Mouse (Mus musculus) liver, embryonic 11.5 days (tissue): ENCODE measurements around the gene Sec14l4. TPM values are rescaled to one million over a fixed set of nuclear protein-coding genes. Genes with fewer than 3 reads are reported as not detected.
A peak's percentile ranks its signal among the peaks of the same experiment; 100 is the strongest.

ENCODE experiments used
- ATAC-seq: fragments of 200-750 bp; cut with Nextera tagmentation; replicated peaks from 2 replicates; pipeline ENCODE4 v1.8.0; 2017; ENCODE audit warnings: moderate number of reproducible peaks, mild to moderate bottlenecking, moderate TSS enrichment, moderate library complexity; ENCODE audit not compliant: low FRiP score
- DNase-seq: peaks from one replicate; pipeline ENCODE4 v3.0.0-alpha.2; 2017; ENCODE audit warnings: low spot score
- H3K27ac ChIP-seq: fragments of 300-500 bp; sonication (generic); 2 replicates; pipeline ENCODE4 v1.5.1; 2014; ENCODE audit warnings: mild to moderate bottlenecking, low read depth, low read length, control low read depth
- H3K27me3 ChIP-seq: fragments of 300-500 bp; sonication (generic); replicated peaks from 2 replicates; pipeline ENCODE4 v1.6.1; 2014; ENCODE audit warnings: low read length, mixed read lengths; ENCODE audit not compliant: control insufficient read depth, insufficient read depth
- H3K36me3 ChIP-seq: fragments of 300-500 bp; sonication (generic); 2 replicates; pipeline ENCODE4 v1.6.1; 2014; ENCODE audit warnings: mild to moderate bottlenecking, low read length, moderate library complexity, mixed read lengths; ENCODE audit not compliant: control insufficient read depth, insufficient read depth
- H3K4me1 ChIP-seq: fragments of 300-500 bp; sonication (generic); replicated peaks from 2 replicates; pipeline ENCODE4 v1.6.1; 2014; ENCODE audit warnings: low read length, mixed read lengths; ENCODE audit not compliant: control insufficient read depth, insufficient read depth
- H3K4me2 ChIP-seq: fragments of 300-500 bp; sonication (generic); 2 replicates; pipeline ENCODE4 v1.6.1; 2014; ENCODE audit warnings: mild to moderate bottlenecking, control low read depth, moderate library complexity
- H3K4me3 ChIP-seq: fragments of 300-500 bp; sonication (generic); 2 replicates; pipeline ENCODE4 v1.5.1; 2014; ENCODE audit warnings: low read depth, low read length, control low read depth
- H3K9ac ChIP-seq: fragments of 300-500 bp; sonication (generic); 2 replicates; pipeline ENCODE4 v1.6.1; 2014; ENCODE audit warnings: low read depth, low read length, control low read depth
- H3K9me3 ChIP-seq: fragments of 300-500 bp; sonication (generic); 2 replicates; pipeline ENCODE4 v1.6.1; 2016; ENCODE audit warnings: low read length, inconsistent platforms, mixed read lengths; ENCODE audit not compliant: control insufficient read depth
- WGBS: fragments of 180-500 bp; shearing (Covaris S2); extraction: QIAGEN DNeasy Blood & Tissue Kit; methylation state at CpG from one replicate; pipeline ENCODE4 v1.1.7; 2014; 5-methylcytosine and 5-hydroxymethylcytosine counted together
- polyA plus RNA-seq: library from polyadenylated mRNA; unstranded; fragments of >200 nt; fragmentation: Nextera tagmentation; extraction: Ambion mirVana; gene quantifications from 2 replicates; pipeline ENCODE4 v1.2.1, GENCODE M21; 2014

Sec14l4 gene
- polyA plus RNA-seq, 1 experiment from 2014 or later = 0.88 TPM

DNA sequence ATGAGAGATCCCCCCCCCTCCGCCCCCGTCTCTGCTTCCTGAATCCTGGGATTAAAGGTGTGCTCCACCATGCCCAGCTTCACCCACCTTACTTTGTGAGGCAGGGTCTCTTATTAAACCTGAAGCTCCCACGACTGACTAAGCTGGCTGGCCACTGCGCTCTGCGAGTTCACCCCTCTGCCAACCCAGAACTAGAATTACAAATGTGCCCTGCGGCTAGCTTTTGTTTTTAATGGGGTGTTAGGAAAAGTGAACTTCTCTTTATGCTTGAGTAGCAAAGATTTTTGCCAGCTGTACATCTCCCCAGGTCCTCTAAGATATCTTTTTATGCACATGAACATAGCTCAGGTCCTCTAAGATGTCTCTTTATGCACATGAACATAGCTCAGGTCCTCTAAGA lies 37.3 kb upstream of the Sec14l4 start:
- no peak overlapping the region for H3K4me3 ChIP-seq
- ATAC-seq (no peak), DNase-seq (no peak)
- H3K36me3 ChIP-seq = no peaks in the 10 kb centered on the region
- H3K9ac ChIP-seq = no peak overlapping the region
- no peaks in the 10 kb centered on the region for H3K4me1 ChIP-seq
- no peak overlapping the region for H3K4me2 ChIP-seq
- WGBS = 76% methylated on average over 6 of the region's 6 CpGs
- peaks cover 24% of the 10 kb centered on the region for H3K27me3 ChIP-seq
- no peaks in the 10 kb centered on the region for H3K9me3 ChIP-seq
- H3K27ac ChIP-seq = no peak overlapping the region

- Histone ChIP-seq H3K9ac (no peak overlapping the region), H3K36me3 (no peaks in the 10 kb centered on the region), H3K4me2 (no peak overlapping the region), H3K27me3 (peaks cover 34% of the 10 kb centered on the region), H3K4me3 (no peak overlapping the region), H3K27ac (no peak overlapping the region), H3K4me1 (no peaks in the 10 kb centered on the region), H3K9me3 (no peaks in the 10 kb centered on the region)
- 61% methylated on average over 5 of the region's 5 CpGs for WGBS
- no peak for ATAC-seq
- DNase-seq = no peak
Measured at GRCm38 (mm10) chr11:3995511-3995910, 35.8 kb upstream of the Sec14l4 start.

DNA sequence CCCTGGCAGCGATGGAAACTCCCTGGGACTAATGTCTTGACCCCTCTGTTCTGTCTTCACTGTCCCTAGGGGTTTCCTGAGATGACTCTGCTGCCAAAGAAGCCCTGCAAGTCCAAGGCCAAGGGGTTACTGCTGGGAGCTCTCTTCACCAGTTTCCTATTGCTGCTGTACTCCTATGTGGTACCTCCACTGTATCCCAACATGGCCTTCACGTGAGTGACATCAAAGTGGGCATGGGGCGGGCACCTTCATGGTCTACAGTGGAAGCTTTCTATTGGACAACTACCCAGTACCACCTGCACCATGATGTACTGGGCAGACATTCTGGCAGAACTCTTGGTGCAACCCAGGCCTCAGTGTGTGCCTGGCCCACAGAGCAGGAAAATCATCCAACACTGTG lies 34.4 kb upstream of the Sec14l4 start:
- no peaks in the 10 kb centered on the region for H3K36me3 ChIP-seq
- H3K4me1 ChIP-seq = no peaks in the 10 kb centered on the region
- no peak overlapping the region for H3K27ac ChIP-seq
- H3K4me2 ChIP-seq = no peak overlapping the region
- 73% methylated on average over 3 of the region's 3 CpGs for whole genome bisulfite sequencing
- no peak for ATAC-seq
- H3K9ac ChIP-seq = no peak overlapping the region
- H3K4me3 ChIP-seq = no peak overlapping the region
- peaks cover 34% of the 10 kb centered on the region for H3K27me3 ChIP-seq
- DNase-seq = no peak
- H3K9me3 ChIP-seq = no peaks in the 10 kb centered on the region

DNA sequence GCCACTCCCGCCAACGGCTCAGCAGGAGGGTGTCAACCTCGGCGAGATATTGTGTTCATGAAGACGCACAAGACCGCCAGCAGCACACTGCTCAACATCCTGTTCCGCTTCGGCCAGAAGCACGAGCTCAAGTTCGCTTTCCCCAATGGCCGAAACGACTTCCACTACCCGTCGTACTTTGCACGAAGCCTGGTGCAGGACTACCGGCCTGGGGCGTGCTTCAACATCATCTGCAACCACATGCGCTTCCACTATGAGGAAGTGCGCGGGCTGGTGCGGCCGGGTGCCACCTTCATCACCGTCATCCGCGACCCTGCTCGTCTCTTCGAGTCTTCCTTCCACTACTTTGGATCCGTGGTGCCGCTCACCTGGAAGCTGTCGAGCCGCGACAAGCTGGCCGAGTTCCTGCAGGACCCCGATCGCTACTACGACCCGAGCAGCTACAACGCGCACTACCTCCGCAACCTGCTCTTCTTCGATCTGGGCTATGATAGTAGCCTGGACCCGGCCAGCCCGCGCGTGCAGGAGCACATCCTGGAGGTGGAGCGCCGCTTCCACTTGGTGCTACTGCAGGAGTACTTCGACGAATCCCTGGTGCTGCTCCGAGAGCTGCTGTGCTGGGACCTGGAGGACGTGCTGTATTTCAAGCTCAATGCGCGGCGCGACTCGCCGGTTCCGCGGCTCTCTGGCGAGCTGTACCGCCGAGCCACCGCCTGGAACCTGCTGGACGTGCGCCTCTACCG lies 33.1 kb upstream of the Sec14l4 start:
- Histone ChIP-seq H3K9me3 (no peaks in the 10 kb centered on the region), H3K36me3 (no peaks in the 10 kb centered on the region), H3K4me2 (peak overlapping the region; percentile 58), H3K4me3 (peak overlapping the region; percentile 30), H3K27me3 (peaks cover 34% of the 10 kb centered on the region), H3K4me1 (no peaks in the 10 kb centered on the region), H3K9ac (no peak overlapping the region), H3K27ac (no peak overlapping the region)
- ATAC-seq (no peak), DNase-seq (peak; percentile 43)
- 5% methylated on average over 66 of the region's 66 CpGs for WGBS

- Histone ChIP-seq H3K9ac (no peak overlapping the region), H3K4me2 (no peak overlapping the region), H3K27me3 (peaks cover 34% of the 10 kb centered on the region), H3K4me3 (no peak overlapping the region), H3K27ac (no peak overlapping the region), H3K9me3 (no peaks in the 10 kb centered on the region), H3K4me1 (no peaks in the 10 kb centered on the region), H3K36me3 (no peaks in the 10 kb centered on the region)
- DNase-seq (no peak), ATAC-seq (no peak)
- WGBS = 73% methylated on average over 5 of the region's 5 CpGs
Measured at GRCm38 (mm10) chr11:3999547-3999946, 31.7 kb upstream of the Sec14l4 start.

DNA sequence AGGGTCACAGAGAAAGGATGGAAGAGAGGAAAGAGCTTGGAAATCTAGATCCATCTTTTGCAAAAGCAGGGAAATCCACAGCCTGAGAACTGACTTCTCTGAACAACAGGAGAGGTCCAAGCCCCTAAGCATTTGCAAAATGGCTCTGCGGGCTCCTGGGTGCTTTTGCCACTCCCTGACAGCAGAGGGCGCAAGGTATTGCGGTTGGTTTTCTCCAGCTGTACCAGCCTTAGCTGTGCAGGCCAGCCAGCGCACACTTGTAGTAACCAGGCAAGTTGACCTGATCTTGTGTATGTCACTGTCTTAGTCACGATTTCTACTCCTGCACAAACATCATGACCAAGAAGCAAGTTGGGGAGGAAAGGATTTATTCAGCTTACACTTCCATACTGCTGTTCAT lies 29.7 kb upstream of the Sec14l4 start:
- no peak overlapping the region for H3K4me3 ChIP-seq
- no peaks in the 10 kb centered on the region for H3K9me3 ChIP-seq
- WGBS = 10% methylated on average over 5 of the region's 5 CpGs
- no peaks in the 10 kb centered on the region for H3K4me1 ChIP-seq
- H3K27ac ChIP-seq = no peak overlapping the region
- DNase-seq (peak; percentile 67), ATAC-seq (no peak)
- no peak overlapping the region for H3K4me2 ChIP-seq
- no peak overlapping the region for H3K9ac ChIP-seq
- H3K36me3 ChIP-seq = no peaks in the 10 kb centered on the region
- peaks cover 34% of the 10 kb centered on the region for H3K27me3 ChIP-seq

DNA sequence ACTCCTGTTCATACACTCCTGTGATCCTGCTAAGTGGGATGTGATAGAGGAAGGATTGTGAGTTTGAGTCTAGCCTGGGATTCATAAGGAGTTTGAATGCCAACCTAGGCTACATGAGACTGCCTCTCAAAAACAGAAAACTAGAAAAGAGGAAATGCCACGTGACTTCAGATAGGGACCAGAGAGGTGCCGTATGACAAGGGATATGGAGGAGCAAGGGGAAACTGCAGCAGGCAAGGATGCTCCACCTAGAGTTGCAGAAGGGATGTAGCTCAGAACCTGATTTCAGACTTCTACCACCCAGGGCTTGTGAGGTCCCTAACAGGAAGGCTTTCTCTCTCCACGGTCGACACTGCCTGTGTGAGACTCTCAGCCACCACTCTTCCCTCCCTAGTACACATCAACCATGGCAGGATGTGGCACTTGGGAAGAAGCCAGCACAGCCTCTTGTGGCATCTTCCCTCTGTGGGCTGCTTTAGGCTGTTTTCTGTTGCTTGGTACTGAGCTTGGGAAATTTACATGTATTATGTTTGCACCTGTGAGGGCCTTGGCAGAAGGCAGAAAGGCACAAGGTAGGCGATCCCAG lies 25.9 kb upstream of the Sec14l4 start:
- ATAC-seq (no peak), DNase-seq (no peak)
- Histone ChIP-seq H3K9me3 (no peaks in the 10 kb centered on the region), H3K27ac (no peak overlapping the region), H3K4me1 (no peaks in the 10 kb centered on the region), H3K4me2 (no peak overlapping the region), H3K36me3 (no peaks in the 10 kb centered on the region), H3K4me3 (no peak overlapping the region), H3K9ac (no peak overlapping the region), H3K27me3 (no peaks in the 10 kb centered on the region)
- WGBS = 47% methylated on average over 5 of the region's 5 CpGs

DNA sequence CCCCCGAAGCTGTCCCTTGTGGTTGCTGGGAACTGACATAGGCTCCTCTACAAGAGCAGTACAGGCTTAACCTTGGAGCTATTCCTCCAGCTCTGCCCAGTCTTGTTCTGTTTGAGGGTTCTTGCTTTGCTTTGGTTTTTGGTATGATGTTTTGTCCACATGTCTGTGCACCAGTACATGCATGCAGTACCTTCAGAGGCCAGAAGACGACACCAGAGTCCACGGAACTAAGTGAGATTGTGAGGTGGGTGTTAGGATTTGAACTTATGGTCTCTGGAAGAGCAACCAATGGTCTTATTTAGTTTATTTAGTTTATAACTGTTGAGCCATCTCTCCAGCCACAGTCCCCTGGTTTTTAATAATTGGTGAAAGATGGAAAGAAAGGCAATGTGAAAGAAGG lies 24.8 kb upstream of the Sec14l4 start:
- no peak overlapping the region for H3K4me2 ChIP-seq
- H3K4me3 ChIP-seq = no peak overlapping the region
- H3K9ac ChIP-seq = no peak overlapping the region
- 76% methylated on average over 3 of the region's 3 CpGs for WGBS
- H3K36me3 ChIP-seq = no peaks in the 10 kb centered on the region
- DNase-seq = no peak
- ATAC-seq = no peak
- H3K27ac ChIP-seq = no peak overlapping the region
- no peaks in the 10 kb centered on the region for H3K9me3 ChIP-seq
- no peaks in the 10 kb centered on the region for H3K27me3 ChIP-seq
- H3K4me1 ChIP-seq = no peaks in the 10 kb centered on the region

DNA sequence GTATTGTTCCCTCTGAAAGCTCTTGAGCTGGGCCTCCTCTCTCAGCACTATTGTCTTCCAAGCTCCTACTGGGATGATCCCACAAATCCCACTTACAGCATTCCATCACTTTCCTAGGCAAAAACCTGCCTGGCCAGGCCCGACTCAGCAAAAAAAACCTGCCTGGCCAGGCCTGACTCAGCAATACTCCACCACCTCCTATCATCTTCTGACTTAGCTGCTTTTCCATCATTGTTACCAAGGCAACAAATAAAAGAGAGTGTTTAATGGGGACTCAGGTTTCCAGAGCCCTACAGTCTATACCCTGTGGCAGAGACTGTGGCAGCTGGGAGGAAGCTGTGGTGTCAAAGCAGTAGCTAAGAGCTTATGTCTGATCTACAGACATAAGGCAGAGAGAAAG lies 18.6 kb upstream of the Sec14l4 start:
- no peak for DNase-seq
- Histone ChIP-seq H3K4me1 (no peaks in the 10 kb centered on the region), H3K27me3 (no peaks in the 10 kb centered on the region), H3K36me3 (no peaks in the 10 kb centered on the region), H3K4me3 (no peak overlapping the region), H3K9ac (no peak overlapping the region), H3K27ac (no peak overlapping the region), H3K4me2 (no peak overlapping the region), H3K9me3 (no peaks in the 10 kb centered on the region)
- WGBS = 69% methylated on average over 1 of the region's 1 CpGs
- ATAC-seq = no peak
